Mouse (Mus musculus) spleen, adult 2 months (tissue): ENCODE data around the gene Nek6.

Experiments
- CTCF ChIP-seq: fragments of 200-500 bp; IDR thresholded peaks from 2 replicates; pipeline ENCODE4 v1.5.1; 2011; ENCODE audit warnings: mild to moderate bottlenecking, inconsistent platforms; ENCODE audit not compliant: insufficient read depth, insufficient read length, insufficient replicate concordance; ENCODE audit errors: extremely low read depth
- POLR2A ChIP-seq: fragments of 200-500 bp; IDR thresholded peaks from 2 replicates; pipeline ENCODE4 v1.6.1; 2011; ENCODE audit warnings: low read depth, low read length, inconsistent platforms

- TF ChIP-seq POLR2A (no peak), CTCF (no peak)
Observed at GRCm38 (mm10) chr2:38628801-38629200, 117.4 kb downstream of the Nek6 start.
